Mouse (Mus musculus) cerebellum, adult 2 months (tissue): Measurements from ENCODE around the gene Rps6. TPM values are rescaled to one million over a fixed set of nuclear protein-coding genes. Genes with fewer than 3 reads are reported as not detected.

Experiments used
- DNase-seq, 2 experiments: peaks; one replicate each; pipeline ENCODE4 v3.0.0; 2021
- H3K27ac ChIP-seq: fragments of 200-500 bp; 2 replicates; pipeline ENCODE4 v1.5.1; 2012; ENCODE audit warnings: low read length, control low read depth, inconsistent platforms; ENCODE audit not compliant: insufficient read depth
- H3K27me3 ChIP-seq: fragments of 200-500 bp; 2 replicates; pipeline ENCODE4 v1.6.1; 2012; ENCODE audit warnings: inconsistent platforms, mild to moderate bottlenecking, low read length, moderate library complexity; ENCODE audit not compliant: control insufficient read depth, insufficient read depth
- H3K4me1 ChIP-seq: fragments of 200-500 bp; 2 replicates; pipeline ENCODE4 v1.6.1; 2011; ENCODE audit warnings: low read length; ENCODE audit not compliant: control insufficient read depth, insufficient read depth
- H3K4me3 ChIP-seq: fragments of 200-500 bp; replicated peaks from 2 replicates; pipeline ENCODE3; 2011; ENCODE audit warnings: mild to moderate bottlenecking, low read depth, low read length, control low read depth; ENCODE audit not compliant: insufficient read depth
- CTCF ChIP-seq: fragments of 200-500 bp; IDR thresholded peaks from 2 replicates; pipeline ENCODE4 v1.5.1; 2011; ENCODE audit warnings: low read depth, mild to moderate bottlenecking, control low read depth, low read length, moderate library complexity, borderline replicate concordance; ENCODE audit not compliant: insufficient read depth
- POLR2A ChIP-seq: fragments of 200-500 bp; IDR thresholded peaks from 2 replicates; pipeline ENCODE4 v1.6.1; 2011; ENCODE audit warnings: low read length, control low read depth, borderline replicate concordance; ENCODE audit not compliant: insufficient read depth
- WGBS: fragments of 180-500 bp; shearing (Covaris S2); methylation state at CpG from one replicate; pipeline ENCODE4 v1.1.7; 2018; 5-methylcytosine and 5-hydroxymethylcytosine counted together
- polyA plus RNA-seq: library from polyadenylated mRNA; depleted of rRNA; stranded (reverse); fragments of >200 nt; gene quantifications from 2 replicates; pipeline ENCODE4 v1.2.3, GENCODE M21; 2012; rRNA removed

The Rps6 gene
- 691 and 755 TPM in 2 replicates for polyA plus RNA-seq

DNA sequence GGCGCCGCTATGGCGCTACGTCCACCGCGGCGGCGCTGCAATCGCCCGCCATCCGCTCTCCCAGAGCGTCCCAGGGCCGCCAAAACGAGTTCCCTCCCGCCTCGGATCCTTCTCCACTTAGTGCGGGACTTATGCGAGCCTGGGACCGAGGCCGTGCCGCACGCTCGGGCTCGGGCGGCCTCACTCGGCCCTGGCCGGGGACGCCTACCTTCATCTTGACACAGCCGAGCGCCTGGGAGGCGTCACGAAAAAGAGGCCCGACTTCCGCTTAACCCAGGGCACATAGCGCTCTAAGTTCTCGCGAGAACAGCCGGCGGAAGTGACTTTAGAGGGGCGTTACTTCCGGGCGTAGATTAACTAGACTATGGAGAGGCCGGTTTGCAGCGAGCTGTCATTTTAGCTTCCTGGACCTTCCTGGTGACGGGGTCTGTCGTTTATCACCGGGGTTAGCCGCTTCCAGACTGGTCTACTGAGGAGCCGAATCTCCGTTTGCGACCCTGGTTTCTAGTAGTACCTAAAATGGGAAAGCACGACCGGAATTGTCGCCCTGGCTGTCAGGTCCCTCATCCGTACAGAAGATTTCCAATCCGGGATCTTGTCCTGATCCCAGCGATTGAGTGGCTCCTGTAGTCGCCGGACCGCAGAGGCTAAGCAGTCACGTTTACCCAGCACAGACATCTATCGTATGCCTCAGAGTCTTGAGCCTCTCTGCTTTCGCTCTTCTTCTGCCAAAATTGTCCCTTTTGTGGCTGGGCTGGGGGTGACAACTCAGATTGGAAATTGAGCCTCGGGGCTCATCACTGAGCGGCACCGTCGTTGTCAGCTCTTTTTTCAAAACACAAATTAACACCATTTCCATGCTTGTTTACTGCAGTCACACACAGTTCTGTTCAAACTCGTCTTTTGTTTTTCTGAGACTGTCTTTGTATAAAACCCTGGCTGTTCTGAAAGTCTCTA lies at the start of gene Rps6:
Gene Rps6, minus strand, starts transcription at position 300 of the 957 bp plus-strand sequence.
- TF ChIP-seq CTCF: no peak
- TF ChIP-seq POLR2A: peak; percentile 98
- Histone ChIP-seq H3K27me3 (no peaks in the 10 kb centered on the region), H3K4me3 (peak within 1 kb of the TSS; percentile 93), H3K27ac (peak within 1 kb of the TSS; percentile 88), H3K4me1 (no peaks in the 10 kb centered on the region)
- DNase-seq: peak; percentile 97
- WGBS: under 1% methylated on average over 68 of the region's 68 CpGs

DNA sequence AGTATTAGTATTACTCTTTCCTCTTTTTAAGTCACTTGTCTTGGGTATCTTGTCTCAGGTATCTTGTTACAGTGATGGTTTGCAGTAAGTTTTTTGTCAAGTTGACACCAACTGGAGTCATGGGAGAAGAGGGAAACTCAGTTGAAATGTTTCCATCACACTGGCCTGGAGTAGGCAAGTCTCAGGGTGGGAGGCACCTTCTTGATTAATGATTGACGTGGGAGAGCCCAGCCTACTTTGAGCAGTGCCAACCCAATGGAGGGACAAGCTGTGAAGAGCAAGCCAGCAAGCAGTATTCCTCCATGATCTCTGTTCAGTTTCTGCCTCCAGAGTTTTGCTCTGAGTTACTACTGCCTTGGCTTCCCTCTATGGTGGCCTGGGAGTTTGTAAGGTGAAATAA lies 48.7 kb upstream of the Rps6 start:
- no peak overlapping the region for H3K4me3 ChIP-seq
- no peak for TF ChIP-seq POLR2A
- no peak for TF ChIP-seq CTCF
- WGBS: 88% methylated on average over 1 of the region's 1 CpGs
- H3K27me3 ChIP-seq: no peaks in the 10 kb centered on the region
- DNase-seq: no peak
- H3K27ac ChIP-seq: no peak overlapping the region
- no peaks in the 10 kb centered on the region for H3K4me1 ChIP-seq

DNA sequence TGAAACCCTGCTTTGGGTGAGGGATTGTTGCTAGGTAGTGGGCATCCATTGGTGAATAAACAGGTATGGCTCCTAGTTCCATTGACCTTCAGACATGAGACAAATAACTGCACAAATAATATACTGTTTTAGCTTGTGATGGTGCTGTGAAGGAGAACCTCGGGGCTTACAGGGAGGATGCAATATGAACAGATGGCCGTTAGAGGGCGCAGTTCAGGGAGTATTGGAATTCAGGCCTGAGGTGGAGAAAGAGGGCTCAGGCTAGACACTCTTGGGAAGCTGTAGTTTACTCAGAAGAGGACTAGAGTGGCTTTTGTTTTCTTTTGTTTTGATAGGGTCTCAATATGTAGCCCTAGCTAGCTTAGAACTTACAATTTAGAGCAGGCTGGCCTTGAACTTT lies 47.8 kb upstream of the Rps6 start:
- no peak overlapping the region for H3K4me3 ChIP-seq
- H3K4me1 ChIP-seq: no peaks in the 10 kb centered on the region; the same call in 1 of the 2 replicates
- H3K27me3 ChIP-seq: no peaks in the 10 kb centered on the region
- TF ChIP-seq POLR2A (no peak), CTCF (no peak)
- WGBS: 25% methylated on average over 3 of the region's 3 CpGs
- H3K27ac ChIP-seq: no peak overlapping the region
- DNase-seq: no peak

- DNase-seq: no peak
- TF ChIP-seq POLR2A: no peak
- no peak for TF ChIP-seq CTCF
- no peak overlapping the region for H3K27ac ChIP-seq
- 68% methylated on average over 6 of the region's 6 CpGs for WGBS
- H3K4me3 ChIP-seq: no peak overlapping the region
- H3K4me1 ChIP-seq: no peaks in the 10 kb centered on the region; the same call in 1 of the 2 replicates
- H3K27me3 ChIP-seq: no peaks in the 10 kb centered on the region
Measured at GRCm38 (mm10) chr4:86902351-86902750, 45.1 kb upstream of the Rps6 start.

- WGBS: 65% methylated on average over 14 of the region's 14 CpGs
Measured at GRCm38 (mm10) chr4:86898791-86899474, 41.7 kb upstream of the Rps6 start.

DNA sequence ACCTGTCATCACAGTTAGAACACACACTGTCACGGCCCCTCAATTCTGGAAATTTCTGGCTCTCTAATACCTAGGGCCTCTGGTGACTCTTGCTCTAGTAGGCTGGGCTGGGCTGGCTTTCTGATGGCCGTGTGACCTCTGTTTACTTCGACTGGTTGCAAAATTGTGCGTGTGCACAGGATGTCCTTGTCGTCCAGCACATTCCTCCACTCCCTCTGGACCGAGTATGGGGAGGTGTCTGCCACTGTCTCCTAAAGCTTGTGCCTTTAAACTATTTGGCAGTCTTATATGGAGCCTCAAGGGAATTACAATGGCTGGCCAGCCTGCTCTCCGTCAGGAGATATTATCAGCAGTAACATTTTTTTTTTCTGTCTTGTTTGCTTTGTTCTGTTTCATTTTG lies 40.2 kb upstream of the Rps6 start:
- TF ChIP-seq CTCF (no peak), POLR2A (no peak)
- no peak overlapping the region for H3K4me3 ChIP-seq
- WGBS: 65% methylated on average over 7 of the region's 7 CpGs
- no peak overlapping the region for H3K27ac ChIP-seq
- H3K27me3 ChIP-seq: no peaks in the 10 kb centered on the region
- H3K4me1 ChIP-seq: no peaks in the 10 kb centered on the region; the same call in 1 of the 2 replicates
- no peak for DNase-seq

More at GRCm38 (mm10) chr4:86898791-86899474, 41.7 kb upstream of the Rps6 start:
- TF ChIP-seq POLR2A (no peak), CTCF (no peak)
- Histone ChIP-seq H3K27ac (no peak overlapping the region), H3K27me3 (no peaks in the 10 kb centered on the region), H3K4me3 (no peak overlapping the region), H3K4me1 (no peaks in the 10 kb centered on the region; the same call in 1 of the 2 replicates)
- no peak for DNase-seq

GRCm38 (mm10) chr4:86887879-86888278 lies 30.7 kb upstream of the Rps6 start:
- DNase-seq: no peak
- H3K4me3 ChIP-seq: no peak overlapping the region
- WGBS: 71% methylated on average over 5 of the region's 5 CpGs
- TF ChIP-seq POLR2A (no peak), CTCF (no peak)
- H3K27ac ChIP-seq: no peak overlapping the region
- H3K27me3 ChIP-seq: no peaks in the 10 kb centered on the region; the same call in 1 of the 2 replicates
- H3K4me1 ChIP-seq: no peaks in the 10 kb centered on the region
